Mouse (Mus musculus) forebrain, postnatal 0 days (tissue): ENCODE measurements around the gene Tm2d3. TPM values are rescaled to one million over a fixed set of nuclear protein-coding genes. Genes with fewer than 3 reads are reported as not detected.

Source experiments
- ATAC-seq: fragments of 200-750 bp; cut with Nextera tagmentation; 2 replicates; pipeline ENCODE4 v1.8.0; 2017; ENCODE audit warnings: mild to moderate bottlenecking, moderate library complexity
- DNase-seq: peaks from one replicate; pipeline ENCODE4 v3.0.0-alpha.2; 2015
- H3K27ac ChIP-seq: fragments of 300-500 bp; sonication (generic); 2 replicates; pipeline ENCODE4 v1.5.1; 2014; ENCODE audit warnings: low read depth, mild to moderate bottlenecking, antibody characterized with exemption, low read length, moderate library complexity, mixed read lengths
- H3K27me3 ChIP-seq: fragments of 300-500 bp; sonication (generic); 2 replicates; pipeline ENCODE4 v1.6.1; 2014; ENCODE audit warnings: mild to moderate bottlenecking, low read length, mixed read lengths; ENCODE audit not compliant: insufficient read depth
- H3K36me3 ChIP-seq: fragments of 300-500 bp; sonication (generic); 2 replicates; pipeline ENCODE4 v1.6.1; 2014; ENCODE audit warnings: mild to moderate bottlenecking, moderate library complexity; ENCODE audit not compliant: insufficient read depth
- H3K4me1 ChIP-seq: fragments of 300-500 bp; sonication (generic); 2 replicates; pipeline ENCODE4 v1.6.1; 2014; ENCODE audit warnings: antibody characterized with exemption; ENCODE audit not compliant: insufficient read depth
- H3K4me2 ChIP-seq: fragments of 300-500 bp; sonication (generic); 2 replicates; pipeline ENCODE4 v1.6.1; 2014; ENCODE audit warnings: low read depth, mild to moderate bottlenecking, moderate library complexity
- H3K4me3 ChIP-seq: fragments of 300-500 bp; sonication (generic); 2 replicates; pipeline ENCODE4 v1.5.1; 2014; ENCODE audit warnings: low read depth, low read length, mixed read lengths
- H3K9ac ChIP-seq: fragments of 300-500 bp; sonication (generic); 2 replicates; pipeline ENCODE4 v1.6.1; 2014; ENCODE audit warnings: mild to moderate bottlenecking
- H3K9me3 ChIP-seq: fragments of 300-500 bp; sonication (generic); 2 replicates; pipeline ENCODE4 v1.6.1; 2016; ENCODE audit warnings: low read length
- CTCF ChIP-seq: sonication (generic); IDR thresholded peaks from 2 replicates; pipeline ENCODE4 v1.5.1; 2016; ENCODE audit warnings: antibody characterized with exemption, control low read depth, low read depth
- WGBS: fragments of 180-500 bp; shearing (Covaris S2); extraction: QIAGEN DNeasy Blood & Tissue Kit; methylation state at CpG from one replicate; pipeline ENCODE4 v1.1.7; 2014; 5-methylcytosine and 5-hydroxymethylcytosine counted together
- polyA plus RNA-seq: library from polyadenylated mRNA; unstranded; fragments of >200 nt; fragmentation: Nextera tagmentation; extraction: Ambion mirVana; gene quantifications from 2 replicates; pipeline ENCODE4 v1.2.1, GENCODE M21; 2015
- total RNA-seq: library from RNA; depleted of rRNA; stranded (reverse); fragments of >200 nt; gene quantifications from 2 replicates; pipeline ENCODE4 v1.2.3, GENCODE M21; 2014

Tm2d3 gene
- total and polyA plus RNA-seq, 2 experiments from 2014 or later, result 94.6 to 105 TPM

- Histone ChIP-seq H3K36me3 (peaks cover 25% of the 10 kb centered on the region), H3K4me3 (no peak overlapping the region), H3K9ac (no peak overlapping the region), H3K4me1 (no peaks in the 10 kb centered on the region), H3K4me2 (no peak overlapping the region), H3K27ac (no peak overlapping the region), H3K9me3 (no peaks in the 10 kb centered on the region), H3K27me3 (no peaks in the 10 kb centered on the region)
- no peak for DNase-seq
- 93% methylated on average over 2 of the region's 2 CpGs for WGBS
- ATAC-seq, result no peak
- no peak for TF ChIP-seq CTCF
Measured at GRCm38 (mm10) chr7:65657490-65658120, 33.4 kb upstream of the Tm2d3 start.

DNA sequence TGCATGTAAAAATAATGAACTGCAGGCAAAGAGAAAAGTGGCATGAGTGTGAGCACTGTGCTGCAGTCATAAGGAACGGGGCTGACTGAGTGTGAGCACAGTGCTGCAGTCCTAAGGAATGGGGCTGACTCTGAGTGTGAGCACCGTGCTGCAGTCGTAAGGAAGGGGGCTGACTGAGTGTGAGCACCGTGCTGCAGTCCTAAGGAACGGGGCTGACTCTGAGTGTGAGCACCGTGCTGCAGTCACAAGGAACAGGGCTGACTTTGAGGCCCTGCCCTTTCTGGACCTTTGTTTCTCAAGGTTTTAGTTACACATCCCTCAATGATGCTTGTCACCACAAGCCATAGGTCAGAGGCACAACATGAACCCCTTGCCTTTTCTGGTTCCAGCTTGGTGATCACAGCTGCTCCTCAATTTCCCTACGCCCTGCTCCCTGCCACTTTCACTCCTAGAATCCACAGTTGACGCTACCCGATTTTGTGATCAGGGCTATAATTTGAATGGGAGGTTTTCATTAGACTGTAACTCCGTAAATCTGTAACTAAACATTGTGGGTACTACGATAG is 27.7 kb upstream of the Tm2d3 start:
- no peak for ATAC-seq
- 84% methylated on average over 11 of the region's 11 CpGs for WGBS
- no peak overlapping the region for H3K4me2 ChIP-seq
- H3K4me3 ChIP-seq, result no peak overlapping the region
- H3K4me1 ChIP-seq, result no peaks in the 10 kb centered on the region
- H3K27me3 ChIP-seq, result no peaks in the 10 kb centered on the region
- TF ChIP-seq CTCF, result no peak
- no peak for DNase-seq
- H3K9ac ChIP-seq, result no peak overlapping the region
- H3K36me3 ChIP-seq, result peaks cover 48% of the 10 kb centered on the region
- H3K27ac ChIP-seq, result no peak overlapping the region
- H3K9me3 ChIP-seq, result no peaks in the 10 kb centered on the region

- Histone ChIP-seq H3K36me3 (peaks cover 45% of the 10 kb centered on the region), H3K9ac (no peak overlapping the region), H3K27ac (no peak overlapping the region), H3K4me2 (no peak overlapping the region), H3K4me3 (no peak overlapping the region), H3K27me3 (no peaks in the 10 kb centered on the region), H3K9me3 (no peaks in the 10 kb centered on the region), H3K4me1 (no peaks in the 10 kb centered on the region)
- no peak for ATAC-seq
- no peak for DNase-seq
- 89% methylated on average over 14 of the region's 14 CpGs for WGBS
- TF ChIP-seq CTCF, result no peak
Measured at GRCm38 (mm10) chr7:65663886-65664285, 27.1 kb upstream of the Tm2d3 start.

DNA sequence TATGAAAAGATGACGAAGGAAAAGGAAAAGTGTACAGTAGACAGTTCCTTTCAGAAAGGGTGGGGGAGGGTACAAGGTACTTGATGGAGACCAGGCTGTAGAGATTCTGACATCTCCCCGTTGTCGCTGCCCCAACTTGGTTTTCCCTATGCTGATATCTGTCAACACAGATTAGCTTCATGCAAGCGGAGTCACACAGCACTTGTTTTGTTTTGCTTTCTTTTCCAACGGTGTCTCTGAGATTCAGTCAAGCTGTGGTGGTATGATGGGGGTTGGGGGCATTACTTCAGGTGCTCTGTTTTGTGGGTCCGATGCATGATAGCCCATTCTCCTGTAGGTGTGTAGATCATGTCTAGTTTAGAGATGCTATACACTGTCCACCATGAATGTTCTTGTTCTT is 23.5 kb upstream of the Tm2d3 start:
- Histone ChIP-seq H3K36me3 (peaks cover 50% of the 10 kb centered on the region), H3K4me3 (no peak overlapping the region), H3K27ac (no peak overlapping the region), H3K27me3 (no peaks in the 10 kb centered on the region), H3K4me2 (no peak overlapping the region), H3K9ac (no peak overlapping the region), H3K4me1 (no peaks in the 10 kb centered on the region), H3K9me3 (no peaks in the 10 kb centered on the region)
- TF ChIP-seq CTCF, result no peak
- ATAC-seq (no peak), DNase-seq (no peak)
- 94% methylated on average over 6 of the region's 6 CpGs for WGBS

- no peak for ATAC-seq
- TF ChIP-seq CTCF, result no peak
Measured at GRCm38 (mm10) chr7:65678050-65678449, 12.9 kb upstream of the Tm2d3 start.

DNA sequence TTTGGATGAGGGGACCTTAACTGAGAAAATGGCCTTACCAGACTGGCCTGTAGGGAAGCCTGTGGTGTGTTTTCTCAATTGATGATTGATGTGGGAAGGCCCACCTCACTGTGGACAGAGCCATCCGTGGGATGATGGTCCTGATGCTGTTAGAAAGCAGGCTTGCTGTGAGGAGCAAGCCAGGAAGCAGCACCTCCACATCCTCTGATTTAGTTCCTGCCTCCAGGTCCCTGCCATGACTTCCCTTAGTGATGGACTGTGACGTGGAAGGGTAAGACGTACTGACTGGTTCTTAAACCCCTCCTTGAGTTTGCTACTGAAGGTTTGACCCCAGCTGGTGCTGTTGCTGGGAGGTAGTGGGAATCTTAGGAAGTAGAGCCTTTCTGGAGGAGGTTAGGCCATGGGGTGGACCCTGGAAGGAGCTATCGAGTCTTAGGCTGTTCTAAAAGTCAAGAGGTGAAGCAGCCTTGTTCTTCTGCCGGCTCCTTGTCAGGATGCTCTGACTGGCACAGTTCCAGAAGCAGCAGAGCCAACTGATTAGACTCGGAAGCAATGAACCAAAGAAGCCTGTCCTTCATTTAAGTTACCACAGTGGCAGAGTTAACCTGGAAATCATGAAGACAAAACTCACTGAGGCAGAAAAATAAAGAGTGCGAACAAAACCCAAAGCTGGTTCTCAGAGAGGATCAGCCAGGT is 11.9 kb upstream of the Tm2d3 start:
- no peak for DNase-seq
- H3K9ac ChIP-seq, result no peak overlapping the region
- WGBS, result 71% methylated on average over 7 of the region's 7 CpGs
- ATAC-seq, result no peak
- TF ChIP-seq CTCF, result no peak
- no peaks in the 10 kb centered on the region for H3K27me3 ChIP-seq
- H3K4me1 ChIP-seq, result no peaks in the 10 kb centered on the region
- no peak overlapping the region for H3K4me2 ChIP-seq
- H3K27ac ChIP-seq, result no peak overlapping the region
- H3K4me3 ChIP-seq, result no peak overlapping the region
- peaks cover 27% of the 10 kb centered on the region for H3K36me3 ChIP-seq
- H3K9me3 ChIP-seq, result no peaks in the 10 kb centered on the region

More at GRCm38 (mm10) chr7:65678050-65678449, 12.9 kb upstream of the Tm2d3 start:
- H3K4me2 ChIP-seq, result no peak overlapping the region
- no peaks in the 10 kb centered on the region for H3K4me1 ChIP-seq
- no peak overlapping the region for H3K9ac ChIP-seq
- no peak overlapping the region for H3K4me3 ChIP-seq
- H3K27ac ChIP-seq, result no peak overlapping the region
- no peaks in the 10 kb centered on the region for H3K27me3 ChIP-seq
- 83% methylated on average over 10 of the region's 10 CpGs for WGBS
- H3K9me3 ChIP-seq, result no peaks in the 10 kb centered on the region
- DNase-seq, result no peak
- H3K36me3 ChIP-seq, result peaks cover 25% of the 10 kb centered on the region

DNA sequence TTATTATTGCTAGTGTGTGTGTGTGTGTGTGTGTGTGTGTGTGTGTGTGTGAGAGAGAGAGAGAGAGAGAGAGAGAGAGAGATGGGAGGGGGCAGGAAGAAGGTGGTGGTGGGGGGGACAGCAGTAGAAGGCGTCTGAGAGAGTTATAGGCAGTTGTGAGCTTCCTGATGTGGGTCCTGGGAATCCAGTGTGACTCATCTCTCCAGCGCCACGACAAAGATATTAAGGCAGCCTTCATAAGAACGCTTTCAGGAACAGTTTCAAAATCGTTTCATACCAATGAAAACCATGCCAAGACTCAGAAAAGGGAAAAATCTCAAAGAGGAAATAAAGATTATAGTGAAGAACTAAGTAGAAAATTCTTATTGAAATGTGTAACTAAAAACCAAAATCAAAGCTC is 9.8 kb upstream of the Tm2d3 start:
- no peak for TF ChIP-seq CTCF
- Histone ChIP-seq H3K4me1 (no peaks in the 10 kb centered on the region), H3K4me3 (no peak overlapping the region), H3K36me3 (peaks cover 17% of the 10 kb centered on the region; the same call in 1 of the 2 replicates), H3K27ac (no peak overlapping the region), H3K9ac (no peak overlapping the region), H3K9me3 (no peaks in the 10 kb centered on the region), H3K4me2 (no peak overlapping the region), H3K27me3 (no peaks in the 10 kb centered on the region)
- DNase-seq, result no peak
- ATAC-seq, result no peak
- WGBS, result 76% methylated on average over 5 of the region's 5 CpGs
